Mouse (Mus musculus): ENCODE measurements around the gene Adh6b. TPM values are rescaled to one million over a fixed set of nuclear protein-coding genes. Genes with fewer than 3 reads are reported as not detected.
"Not testable (repeated sequence)": the region's sequence is repeated elsewhere in the genome, so short reads cannot be mapped to it uniquely, and the experiment has no call there.

Gene Adh6b
- total RNA-seq, 4 experiments from 2014 or later: not detected

DNA sequence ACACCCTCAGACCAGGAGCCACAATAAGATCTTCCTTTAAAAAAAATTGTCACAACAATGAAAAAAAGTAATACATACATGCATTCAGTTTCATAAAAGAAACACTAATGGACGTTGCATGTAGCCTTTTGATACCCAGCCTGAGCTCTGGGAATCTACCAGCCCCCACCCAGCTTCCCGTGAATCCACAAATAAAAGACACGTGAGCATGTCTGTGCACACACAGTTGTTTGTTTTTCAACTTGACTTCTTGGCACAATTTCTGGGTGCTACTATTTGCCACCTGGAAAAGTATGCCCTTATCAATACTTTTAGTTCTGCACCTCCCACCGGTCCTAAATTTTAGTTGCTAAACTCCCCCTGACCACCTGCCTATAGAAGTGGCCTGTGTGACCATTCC lies 19.1 kb downstream of the Adh6b start:
- no peak for DNase-seq (ENCODE audit: low spot score in 2 of 2)

DNA sequence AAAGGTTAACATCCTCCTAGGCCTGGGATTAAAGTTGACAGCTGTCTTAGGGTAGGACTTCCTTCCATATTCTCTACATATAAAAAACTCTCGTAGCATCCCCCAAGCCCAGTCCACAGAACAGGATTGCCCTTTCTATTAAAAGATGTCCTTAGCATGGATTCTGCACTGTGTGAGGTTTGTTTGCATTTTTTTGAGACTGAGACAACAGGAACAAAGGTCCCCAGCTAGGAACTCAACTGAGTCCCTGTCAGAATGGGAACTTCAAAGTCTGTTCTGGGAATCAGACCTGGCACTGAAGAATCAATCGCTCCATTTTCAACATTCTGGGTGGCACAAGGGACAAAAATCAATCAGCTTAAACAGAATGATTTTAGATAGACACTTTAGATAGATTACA lies 21.3 kb downstream of the Adh6b start:
- no peak for DNase-seq (ENCODE audit: low spot score in 2 of 2)

DNA sequence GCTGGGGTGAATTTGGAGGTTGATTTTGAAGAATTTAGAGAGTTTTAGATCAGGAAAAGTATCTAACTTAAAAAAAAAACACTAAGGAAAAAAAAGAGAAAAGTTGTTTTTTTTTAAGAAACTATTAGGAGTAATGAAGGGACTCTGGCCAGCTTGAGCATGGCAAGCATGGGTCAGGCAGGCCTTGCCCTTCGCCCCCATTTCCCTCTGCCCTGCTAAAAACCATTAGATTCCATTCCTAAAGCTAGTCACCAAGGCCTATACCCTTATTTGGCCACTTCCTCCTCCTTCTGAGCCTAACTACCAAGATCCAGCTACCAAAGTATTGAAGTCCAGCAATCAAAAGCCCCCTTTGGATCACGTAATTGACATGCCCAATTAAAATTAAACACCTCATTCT lies 24.6 kb downstream of the Adh6b start:
- no peak for DNase-seq (ENCODE audit: low spot score in 2 of 2)

DNA sequence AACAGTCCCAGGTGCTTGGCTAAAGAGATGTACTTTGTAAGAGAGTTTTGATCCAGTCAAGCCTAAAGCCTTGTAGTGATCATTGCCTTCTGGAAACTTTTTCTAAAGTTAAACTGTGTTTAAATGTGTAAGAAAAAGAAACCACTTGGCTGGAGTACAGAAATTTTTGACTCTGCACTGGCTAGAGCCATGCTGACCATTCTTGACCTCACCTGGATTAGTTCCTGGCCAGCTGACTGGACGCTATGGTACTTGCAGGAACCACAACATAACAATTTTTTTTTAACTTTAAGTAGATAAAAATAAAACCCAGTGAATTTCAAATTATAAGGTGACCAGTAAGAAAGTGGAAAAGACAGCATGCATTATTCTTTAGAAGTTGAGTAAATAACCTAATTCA lies 28.0 kb downstream of the Adh6b start:
- no peak for DNase-seq (ENCODE audit: low spot score in 2 of 2)

DNA sequence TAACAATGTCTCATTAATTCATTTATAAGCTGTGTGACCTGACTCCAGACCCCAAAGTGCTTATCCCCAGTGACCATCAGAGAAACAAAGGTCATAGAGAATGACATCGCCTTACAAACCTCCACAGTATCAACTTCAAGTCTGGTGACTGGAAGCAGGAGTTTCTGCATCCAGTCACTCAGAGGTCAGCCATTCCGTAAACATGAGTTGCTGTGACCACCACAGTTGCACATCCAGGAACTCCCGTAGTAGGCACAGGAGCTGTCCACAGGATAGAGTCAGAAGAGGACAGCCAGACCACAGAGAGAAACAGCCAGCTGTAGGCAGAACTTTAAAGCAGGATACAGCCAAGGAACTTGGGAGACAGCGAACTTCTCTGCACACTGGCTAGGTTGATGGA lies 28.7 kb downstream of the Adh6b start:
- not testable (repeated sequence) for DNase-seq (ENCODE audit: low spot score in 2 of 2)

DNA sequence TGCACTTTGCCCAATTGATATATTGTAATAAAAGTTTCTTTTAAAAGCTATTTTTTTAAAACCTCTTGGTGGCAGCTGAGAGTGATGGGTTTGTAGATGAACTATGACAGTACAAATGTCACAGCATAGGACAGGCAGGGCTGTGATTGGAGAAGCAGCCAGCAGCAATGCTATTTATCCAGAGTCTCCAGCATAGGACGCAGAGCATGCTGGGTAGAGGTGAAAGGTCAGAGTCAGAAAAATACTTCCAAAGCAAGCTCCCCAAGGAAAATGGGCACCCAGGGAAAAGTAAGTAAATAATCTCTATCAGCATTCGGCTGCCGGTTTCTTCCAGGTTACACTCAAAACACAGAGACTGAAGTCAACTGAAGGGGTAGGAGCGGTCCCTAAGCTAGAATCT lies 32.3 kb downstream of the Adh6b start:
- no peak for DNase-seq (ENCODE audit: low spot score in 2 of 2)

DNA sequence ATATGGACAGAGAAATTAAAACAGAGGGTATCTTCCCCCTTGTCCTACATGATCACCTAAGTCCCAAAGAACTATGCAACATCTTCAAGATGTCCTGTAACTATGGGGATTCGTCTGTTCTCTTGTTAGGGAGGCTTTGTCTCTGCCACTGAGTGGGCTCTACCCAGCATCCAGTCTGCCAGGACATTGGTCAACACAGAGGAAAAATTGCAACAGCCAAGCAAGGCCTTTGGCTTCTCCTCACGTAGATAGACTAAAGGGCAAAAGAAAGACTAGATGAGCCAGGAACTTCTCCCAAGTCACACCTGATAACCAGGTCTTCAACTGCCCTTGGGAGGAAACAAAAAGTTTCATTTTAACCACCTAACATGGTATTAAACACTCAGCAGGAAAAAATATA lies 33.6 kb downstream of the Adh6b start:
- DNase-seq (ENCODE audit: low spot score in 2 of 2): no peak

DNA sequence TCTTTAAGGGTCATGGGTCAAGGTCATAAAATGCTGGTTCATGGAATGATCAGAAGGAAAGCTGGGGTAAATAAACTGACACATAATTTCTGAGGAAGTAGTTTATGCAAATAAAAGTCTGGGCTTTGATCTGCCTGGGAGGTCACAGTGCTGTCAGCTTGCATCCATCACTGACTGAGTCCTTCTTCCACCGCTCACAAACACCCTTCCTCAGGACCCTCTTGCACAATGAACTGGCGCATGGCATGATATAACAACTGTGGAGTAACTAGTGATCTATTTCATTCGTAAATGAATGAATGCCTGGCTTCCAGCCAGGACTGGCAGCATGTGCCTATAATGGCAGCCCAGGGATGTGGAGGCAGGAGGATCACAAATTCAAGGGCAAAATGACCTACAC lies 39.6 kb downstream of the Adh6b start:
- DNase-seq (ENCODE audit: low spot score in 2 of 2): no peak

DNA sequence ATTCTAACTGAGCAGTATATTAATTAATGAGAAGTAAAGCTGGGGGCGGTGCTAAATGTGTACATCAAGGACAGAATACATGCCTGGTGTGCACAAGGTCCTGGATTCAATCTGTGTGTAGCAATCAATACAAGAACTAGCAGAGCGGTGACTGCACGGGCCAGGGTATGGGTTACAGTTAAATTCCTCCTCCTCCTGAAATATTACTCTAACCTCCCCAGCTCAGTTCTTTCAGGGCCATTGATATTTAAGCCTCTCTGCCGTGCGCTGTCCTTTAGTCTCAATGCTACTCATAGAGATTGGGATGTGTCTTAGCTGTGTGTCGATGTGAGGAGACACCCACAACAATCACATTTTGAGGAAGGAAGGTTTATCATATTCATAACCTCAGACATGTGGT lies 45.6 kb downstream of the Adh6b start:
- no peak for DNase-seq (ENCODE audit: low spot score in 2 of 2)

DNA sequence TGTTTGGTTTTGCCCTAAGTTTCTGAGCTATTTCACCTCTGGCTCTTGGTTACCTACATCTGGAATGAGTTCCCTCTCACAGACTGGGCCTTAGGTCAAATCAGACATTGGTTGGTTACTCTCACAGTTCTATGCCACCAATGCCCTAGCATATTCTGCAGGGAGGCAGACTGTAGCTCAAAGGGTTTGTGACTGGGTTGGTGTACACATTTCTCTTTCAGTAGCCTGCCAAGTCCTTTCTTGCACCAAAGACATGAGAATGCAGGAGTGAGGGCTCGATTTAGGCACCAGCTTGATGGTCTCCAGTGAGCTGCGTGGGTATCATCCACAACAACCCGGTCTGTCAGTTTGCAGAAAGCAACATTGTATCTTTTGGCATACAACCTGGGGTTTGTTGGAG lies 63.3 kb downstream of the Adh6b start:
- no peak for DNase-seq (ENCODE audit: low spot score in 2 of 2)

DNA sequence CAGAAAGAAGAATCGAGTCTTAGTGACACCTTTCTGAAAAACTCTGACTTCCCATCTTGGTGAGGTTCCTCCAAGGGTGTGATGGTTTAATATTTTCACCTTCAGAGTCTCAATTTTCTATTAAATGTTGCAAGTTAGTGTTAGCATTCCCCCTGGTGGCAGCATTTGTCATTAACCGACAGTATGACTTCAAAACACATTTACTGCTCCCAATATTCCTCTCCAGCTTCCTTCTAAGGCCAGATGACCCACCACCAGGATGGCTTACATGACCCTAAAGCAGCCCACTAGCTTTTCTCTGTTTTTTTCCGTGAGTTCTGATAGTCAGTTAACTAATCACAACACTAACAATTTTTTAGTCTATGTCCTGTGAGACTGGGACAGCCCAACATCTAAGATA lies 63.8 kb downstream of the Adh6b start:
- peak in 1 of 2 experiments; percentile 51 for DNase-seq (ENCODE audit: low spot score in 2 of 2)

DNA sequence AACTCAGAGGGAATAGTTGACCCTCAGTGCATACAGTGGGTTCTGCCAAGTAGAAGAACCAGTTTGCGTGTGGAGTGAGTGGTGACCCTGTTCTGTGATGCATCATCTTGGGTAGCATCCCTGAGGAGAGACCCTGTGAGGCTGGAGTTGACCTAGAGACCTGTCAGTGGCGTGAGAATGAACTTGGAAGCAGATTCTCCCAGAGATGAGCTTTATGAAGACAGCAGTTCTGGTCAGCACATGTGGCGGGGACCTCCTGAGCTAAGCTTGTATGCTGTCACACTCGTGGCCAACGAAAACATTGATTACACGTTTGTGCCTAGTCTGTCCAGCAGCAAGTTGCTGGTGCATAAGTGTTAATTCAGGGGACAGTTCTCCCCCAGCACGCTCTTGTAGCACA lies 64.3 kb downstream of the Adh6b start:
- no peak for DNase-seq (ENCODE audit: low spot score in 2 of 2)

DNA sequence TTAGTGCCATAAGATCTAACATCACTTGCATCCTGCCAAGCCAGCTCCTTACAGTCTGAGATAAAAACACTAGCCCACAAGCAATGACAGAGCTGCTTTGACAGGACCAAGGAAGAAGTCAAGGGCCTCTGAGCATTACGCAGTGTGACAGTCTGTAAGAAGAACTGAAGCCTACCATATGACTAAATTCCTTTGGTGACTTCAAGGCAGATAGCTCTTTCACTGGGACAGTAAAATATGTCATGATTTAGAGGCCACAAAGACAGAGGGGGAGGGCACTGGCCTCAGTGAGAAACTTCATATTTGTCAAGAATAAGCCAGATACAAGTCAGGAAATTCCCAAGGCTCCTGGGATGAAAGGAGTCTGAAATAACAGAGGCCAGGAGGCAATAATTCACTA lies 66.3 kb downstream of the Adh6b start:
- DNase-seq (ENCODE audit: low spot score in 2 of 2): no peak

Other genes with a start within 250 kb of the Adh6b start
- 1 to 10 TPM; 2.9 to 9.7 (median 4.0) TPM for gene Trmt10a, start 198.3 kb upstream of the Adh6b start, total RNA-seq (2022)
- gene Mttp, start 196.8 kb upstream of the Adh6b start, total RNA-seq (2022): 1 to 10 TPM; 6.5 to 9.3 (median 8.1) TPM
- gene 4930579F01Rik, start 147.9 kb upstream of the Adh6b start, total RNA-seq (2022): not detected
- gene Adh7, start 124.0 kb upstream of the Adh6b start, total RNA-seq (2022): under 1 TPM in 3 of 4 experiments, not detected in 1; 0.13 to 0.27 (median 0.21) TPM
- gene Adh1, start 80.8 kb upstream of the Adh6b start, total RNA-seq (2022): 1 to 10 TPM; 1.1 to 2.1 (median 1.8) TPM
- not detected for gene Adh6a, start 28.5 kb upstream of the Adh6b start, total RNA-seq (2022)
- gene Adh4, start 73.7 kb downstream of the Adh6b start, total RNA-seq (2022): not detected
- gene Adh5, start 101.3 kb downstream of the Adh6b start, total RNA-seq (2022): 10 to 100 TPM; 63.2 to 74.4 (median 69.9) TPM
- gene Metap1, start 147.7 kb downstream of the Adh6b start, total RNA-seq (2022): 10 to 100 TPM; 46.0 to 50.2 (median 47.7) TPM
- 100 to 1,000 TPM; 167 to 181 (median 177) TPM for gene Eif4e, start 184.4 kb downstream of the Adh6b start, total RNA-seq (2022)